Mouse (Mus musculus): ENCODE measurements at regions not wholly inside any gene's neighbourhood (a gene's known extent, or its start where the extent isn't known, plus 50 kb on each side); places are given as distances from the start of the nearest gene placed in this dataset.

DNA sequence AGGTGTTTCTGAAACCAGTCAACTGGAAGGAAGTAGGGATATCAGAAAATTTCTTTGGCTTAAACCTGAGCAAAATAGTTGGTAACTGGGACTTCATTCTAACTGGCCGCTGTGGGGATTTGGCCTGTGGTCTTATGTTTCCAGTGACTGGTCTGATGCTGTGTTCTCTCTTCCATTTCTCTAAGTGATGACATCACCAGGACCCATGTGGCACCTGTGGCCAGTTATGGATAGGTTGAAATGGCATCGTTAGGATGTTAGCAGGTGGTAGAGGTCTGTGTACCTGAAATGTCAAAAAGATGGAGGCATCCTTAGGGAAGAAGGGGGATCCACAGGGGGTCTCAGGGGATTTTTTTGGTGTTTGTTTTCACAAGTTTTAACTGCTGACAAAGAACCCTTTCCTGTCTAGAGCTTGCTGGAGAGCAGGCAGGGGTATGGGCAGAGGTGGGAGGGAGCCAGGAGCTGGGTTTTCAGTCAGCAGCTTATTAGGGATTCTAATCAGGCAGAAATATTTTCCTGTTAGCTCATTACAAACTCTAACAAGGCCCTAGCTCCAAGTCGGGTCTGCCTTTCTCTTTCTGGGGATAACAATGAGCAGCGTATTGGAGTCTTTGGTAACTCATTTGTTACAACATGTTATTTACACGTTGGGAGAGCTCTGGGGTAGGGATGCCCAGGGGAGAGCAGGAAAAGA, 170.2 kb downstream of the Adck1 start:
- 43% methylated on average over 5 of the region's 5 CpGs for WGBS
- Histone ChIP-seq H3K27me3 (ENCODE audit: control insufficient read depth, insufficient read depth, low read length) (no peaks in the 10 kb centered on the region), H3K9me3 (ENCODE audit: control insufficient read depth, low read length) (no peaks in the 10 kb centered on the region), H3K4me3 (ENCODE audit: low read depth, low read length) (no peak overlapping the region), H3K36me3 (ENCODE audit: control insufficient read depth, insufficient read depth, low read length) (no peaks in the 10 kb centered on the region), H3K27ac (ENCODE audit: low read depth, low read length) (no peak overlapping the region), H3K4me2 (ENCODE audit: low read depth, low read length, severe bottlenecking) (no peak overlapping the region), H3K4me1 (replicated peaks; ENCODE audit: control insufficient read depth, insufficient read depth, low read length) (no peaks in the 10 kb centered on the region; the same call in 1 of the 2 replicates), H3K9ac (ENCODE audit: low read length) (no peak overlapping the region)
- peak; percentile 87 for ATAC-seq (replicated peaks; ENCODE audit: low FRiP score)
- peak; percentile 52 for DNase-seq (ENCODE audit: low spot score)

GRCm38 (mm10) chr12:88532261-88532973, 172.1 kb downstream of the Adck1 start:
- Histone ChIP-seq H3K27me3 (ENCODE audit: control insufficient read depth, insufficient read depth, low read length) (no peaks in the 10 kb centered on the region), H3K4me3 (ENCODE audit: low read depth, low read length) (no peak overlapping the region), H3K9ac (ENCODE audit: low read length) (no peak overlapping the region), H3K27ac (ENCODE audit: low read depth, low read length) (no peak overlapping the region), H3K36me3 (ENCODE audit: control insufficient read depth, insufficient read depth, low read length) (no peaks in the 10 kb centered on the region), H3K4me1 (replicated peaks; ENCODE audit: control insufficient read depth, insufficient read depth, low read length) (no peaks in the 10 kb centered on the region; the same call in 1 of the 2 replicates), H3K9me3 (ENCODE audit: control insufficient read depth, low read length) (no peaks in the 10 kb centered on the region), H3K4me2 (ENCODE audit: low read depth, low read length, severe bottlenecking) (no peak overlapping the region)
- DNase-seq (ENCODE audit: low spot score) (no peak), ATAC-seq (replicated peaks; ENCODE audit: low FRiP score) (no peak)
- WGBS: 75% methylated on average over 8 of the region's 8 CpGs

- H3K4me2 ChIP-seq (ENCODE audit: low read depth, low read length, severe bottlenecking): no peak overlapping the region
- no peak overlapping the region for H3K4me3 ChIP-seq (ENCODE audit: low read depth, low read length)
Observed at GRCm38 (mm10) chr12:88551856-88552255, 170.8 kb upstream of the Nrxn3 start.

DNA sequence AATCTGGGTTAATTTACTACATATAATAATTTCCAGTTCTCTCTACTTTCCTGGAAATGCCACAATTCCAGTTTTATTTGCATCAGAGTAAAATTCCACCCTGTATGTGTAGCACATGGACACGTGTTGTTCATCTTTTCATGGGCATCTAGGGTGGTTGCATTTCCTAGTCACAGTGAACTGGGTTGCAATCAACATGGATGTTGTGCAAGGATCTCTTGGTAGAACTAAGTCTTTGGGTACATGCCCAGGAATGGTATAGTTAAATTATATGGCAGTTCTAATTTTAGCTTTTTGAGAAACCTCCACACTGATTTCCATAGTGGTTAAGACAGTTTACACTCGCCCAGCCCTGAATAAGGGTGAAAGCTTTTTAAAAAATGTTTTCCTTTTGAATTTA, 167.2 kb upstream of the Nrxn3 start:
- Histone ChIP-seq H3K4me1 (replicated peaks; ENCODE audit: control insufficient read depth, insufficient read depth, low read length) (no peaks in the 10 kb centered on the region), H3K9ac (ENCODE audit: low read length) (no peak overlapping the region), H3K27ac (ENCODE audit: low read depth, low read length) (no peak overlapping the region), H3K4me2 (ENCODE audit: low read depth, low read length, severe bottlenecking) (no peak overlapping the region), H3K36me3 (ENCODE audit: control insufficient read depth, insufficient read depth, low read length) (no peaks in the 10 kb centered on the region), H3K4me3 (ENCODE audit: low read depth, low read length) (no peak overlapping the region), H3K27me3 (ENCODE audit: control insufficient read depth, insufficient read depth, low read length) (no peaks in the 10 kb centered on the region), H3K9me3 (ENCODE audit: control insufficient read depth, low read length) (no peaks in the 10 kb centered on the region)
- ATAC-seq (replicated peaks; ENCODE audit: low FRiP score) (no peak), DNase-seq (ENCODE audit: low spot score) (no peak)
- 94% methylated on average over 2 of the region's 2 CpGs for WGBS

More at GRCm38 (mm10) chr12:88551856-88552255, 170.8 kb upstream of the Nrxn3 start:
- no peaks in the 10 kb centered on the region for H3K27me3 ChIP-seq (ENCODE audit: control insufficient read depth, insufficient read depth, low read length)
- H3K9ac ChIP-seq (ENCODE audit: low read length): no peak overlapping the region
- H3K9me3 ChIP-seq (ENCODE audit: control insufficient read depth, low read length): no peaks in the 10 kb centered on the region
- ATAC-seq (replicated peaks; ENCODE audit: low FRiP score): no peak
- 87% methylated on average over 1 of the region's 1 CpGs for WGBS
- no peaks in the 10 kb centered on the region for H3K36me3 ChIP-seq (ENCODE audit: control insufficient read depth, insufficient read depth, low read length)
- DNase-seq (ENCODE audit: low spot score): no peak
- no peaks in the 10 kb centered on the region for H3K4me1 ChIP-seq (replicated peaks; ENCODE audit: control insufficient read depth, insufficient read depth, low read length)
- no peak overlapping the region for H3K27ac ChIP-seq (ENCODE audit: low read depth, low read length)

- DNase-seq (ENCODE audit: low spot score) (no peak), ATAC-seq (replicated peaks; ENCODE audit: low FRiP score) (no peak)
- Histone ChIP-seq H3K27me3 (ENCODE audit: control insufficient read depth, insufficient read depth, low read length) (no peaks in the 10 kb centered on the region), H3K9ac (ENCODE audit: low read length) (no peak overlapping the region), H3K4me2 (ENCODE audit: low read depth, low read length, severe bottlenecking) (no peak overlapping the region), H3K27ac (ENCODE audit: low read depth, low read length) (no peak overlapping the region), H3K9me3 (ENCODE audit: control insufficient read depth, low read length) (no peaks in the 10 kb centered on the region), H3K36me3 (ENCODE audit: control insufficient read depth, insufficient read depth, low read length) (no peaks in the 10 kb centered on the region), H3K4me3 (ENCODE audit: low read depth, low read length) (no peak overlapping the region), H3K4me1 (replicated peaks; ENCODE audit: control insufficient read depth, insufficient read depth, low read length) (no peaks in the 10 kb centered on the region)
- 91% methylated on average over 3 of the region's 3 CpGs for WGBS
Observed at GRCm38 (mm10) chr12:88558036-88558435, 164.6 kb upstream of the Nrxn3 start.

GRCm38 (mm10) chr12:88579974-88580373, 142.7 kb upstream of the Nrxn3 start:
- no peaks in the 10 kb centered on the region for H3K36me3 ChIP-seq (ENCODE audit: control insufficient read depth, insufficient read depth, low read length)
- 16% methylated on average over 8 of the region's 8 CpGs for WGBS
- H3K4me3 ChIP-seq (ENCODE audit: low read depth, low read length): no peak overlapping the region
- H3K4me2 ChIP-seq (ENCODE audit: low read depth, low read length, severe bottlenecking): no peak overlapping the region
- no peak overlapping the region for H3K27ac ChIP-seq (ENCODE audit: low read depth, low read length)
- no peaks in the 10 kb centered on the region for H3K4me1 ChIP-seq (replicated peaks; ENCODE audit: control insufficient read depth, insufficient read depth, low read length)
- H3K27me3 ChIP-seq (ENCODE audit: control insufficient read depth, insufficient read depth, low read length): no peaks in the 10 kb centered on the region
- ATAC-seq (replicated peaks; ENCODE audit: low FRiP score) (peak; percentile 85), DNase-seq (ENCODE audit: low spot score) (peak; percentile 62)
- no peaks in the 10 kb centered on the region for H3K9me3 ChIP-seq (ENCODE audit: control insufficient read depth, low read length)
- H3K9ac ChIP-seq (ENCODE audit: low read length): no peak overlapping the region

DNA sequence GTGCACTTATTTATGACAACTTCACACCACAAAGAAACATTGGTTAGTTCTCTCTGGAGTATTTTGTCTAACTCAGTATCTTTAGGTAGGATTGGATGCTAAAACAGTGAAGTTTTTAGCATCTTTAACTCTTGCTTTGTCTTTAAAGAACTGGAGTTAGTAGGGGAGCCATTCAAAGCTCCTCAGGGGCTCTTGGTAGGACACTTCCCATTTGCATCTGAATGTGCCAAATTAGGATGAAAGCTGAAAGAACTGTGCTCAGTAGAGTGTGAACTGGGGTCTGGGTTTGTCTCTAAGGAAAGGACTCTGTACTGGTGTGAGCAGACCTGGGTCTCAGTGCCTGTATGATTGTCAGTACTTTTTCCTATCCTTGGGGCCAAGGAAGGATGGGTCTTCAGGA, 116.7 kb upstream of the Nrxn3 start:
- ATAC-seq (replicated peaks; ENCODE audit: low FRiP score) (peak; percentile 80), DNase-seq (ENCODE audit: low spot score) (no peak)
- H3K36me3 ChIP-seq (ENCODE audit: control insufficient read depth, insufficient read depth, low read length): no peaks in the 10 kb centered on the region
- no peaks in the 10 kb centered on the region for H3K27me3 ChIP-seq (ENCODE audit: control insufficient read depth, insufficient read depth, low read length)
- H3K9ac ChIP-seq (ENCODE audit: low read length): no peak overlapping the region
- no peak overlapping the region for H3K4me3 ChIP-seq (ENCODE audit: low read depth, low read length)
- no peaks in the 10 kb centered on the region for H3K9me3 ChIP-seq (ENCODE audit: control insufficient read depth, low read length)
- H3K4me2 ChIP-seq (ENCODE audit: low read depth, low read length, severe bottlenecking): no peak overlapping the region
- H3K27ac ChIP-seq (ENCODE audit: low read depth, low read length): no peak overlapping the region
- H3K4me1 ChIP-seq (replicated peaks; ENCODE audit: control insufficient read depth, insufficient read depth, low read length): no peaks in the 10 kb centered on the region; the same call in 1 of the 2 replicates

- H3K4me3 ChIP-seq (ENCODE audit: low read depth, low read length): no peak overlapping the region
- H3K9ac ChIP-seq (ENCODE audit: low read length): no peak overlapping the region
- no peak overlapping the region for H3K4me2 ChIP-seq (ENCODE audit: low read depth, low read length, severe bottlenecking)
- no peaks in the 10 kb centered on the region for H3K27me3 ChIP-seq (ENCODE audit: control insufficient read depth, insufficient read depth, low read length)
- H3K9me3 ChIP-seq (ENCODE audit: control insufficient read depth, low read length): no peaks in the 10 kb centered on the region
- H3K27ac ChIP-seq (ENCODE audit: low read depth, low read length): no peak overlapping the region
- H3K36me3 ChIP-seq (ENCODE audit: control insufficient read depth, insufficient read depth, low read length): no peaks in the 10 kb centered on the region
- H3K4me1 ChIP-seq (replicated peaks; ENCODE audit: control insufficient read depth, insufficient read depth, low read length): no peaks in the 10 kb centered on the region
- WGBS: 40% methylated on average over 2 of the region's 2 CpGs
- DNase-seq (ENCODE audit: low spot score) (no peak), ATAC-seq (replicated peaks; ENCODE audit: low FRiP score) (no peak; the same call in 1 of the 2 replicates)
Observed at GRCm38 (mm10) chr12:88620084-88620483, 102.6 kb upstream of the Nrxn3 start.

DNA sequence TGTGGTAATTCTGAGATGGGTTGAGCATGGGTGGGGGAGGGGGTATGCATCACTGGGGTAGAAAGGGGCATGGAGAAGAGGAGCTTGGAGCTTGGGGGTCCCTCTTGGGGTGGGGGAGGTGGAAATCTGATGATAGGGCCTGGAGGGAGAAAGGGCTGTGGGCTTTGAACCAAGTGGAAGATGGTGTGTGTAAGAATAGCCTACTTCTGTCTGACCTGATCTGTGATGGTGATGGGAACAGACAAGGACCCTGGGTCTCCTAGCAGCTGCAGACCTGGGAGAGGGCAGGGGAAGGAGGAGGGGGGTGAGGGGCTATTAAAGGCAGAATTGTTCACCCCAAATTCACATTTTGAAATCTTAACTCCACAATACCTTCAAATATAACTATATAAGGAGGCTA, 78.4 kb upstream of the Nrxn3 start:
- Histone ChIP-seq H3K4me3 (ENCODE audit: low read depth, low read length) (no peak overlapping the region), H3K27me3 (ENCODE audit: control insufficient read depth, insufficient read depth, low read length) (no peaks in the 10 kb centered on the region), H3K4me2 (ENCODE audit: low read depth, low read length, severe bottlenecking) (no peak overlapping the region), H3K9me3 (ENCODE audit: control insufficient read depth, low read length) (no peaks in the 10 kb centered on the region), H3K9ac (ENCODE audit: low read length) (no peak overlapping the region), H3K4me1 (replicated peaks; ENCODE audit: control insufficient read depth, insufficient read depth, low read length) (no peaks in the 10 kb centered on the region), H3K36me3 (ENCODE audit: control insufficient read depth, insufficient read depth, low read length) (no peaks in the 10 kb centered on the region), H3K27ac (ENCODE audit: low read depth, low read length) (no peak overlapping the region)
- ATAC-seq (replicated peaks; ENCODE audit: low FRiP score): no peak
- no peak for DNase-seq (ENCODE audit: low spot score)

Data from forebrain, embryonic 11.5 days (tissue).